Mouse (Mus musculus) gastrocnemius, adult 2 months (tissue): ENCODE data around the gene Map3k15. TPM values are rescaled to one million over a fixed set of nuclear protein-coding genes. Genes with fewer than 3 reads are reported as not detected.

Experiments used
- DNase-seq: peaks from one replicate; pipeline ENCODE4 v3.0.0; 2022
- H3K27ac ChIP-seq: fragments of 200-600 bp; 2 replicates; pipeline ENCODE4 v1.8.1; 2022; ENCODE audit warnings: mild to moderate bottlenecking
- H3K4me3 ChIP-seq: fragments of 200-600 bp; 2 replicates; pipeline ENCODE4 v1.8.1; 2022; ENCODE audit warnings: mild to moderate bottlenecking, moderate library complexity
- CTCF ChIP-seq: fragments of 200-600 bp; IDR thresholded peaks from 2 replicates; pipeline ENCODE4 v1.8.1; 2022; ENCODE audit warnings: antibody characterized with exemption, mild to moderate bottlenecking, moderate library complexity
- intact Hi-C: fragments of 180-260 bp; cut with DNase I; formaldehyde crosslinking; loops from one replicate; pipeline ENCODE4 v1.15.1; 2025
- total RNA-seq, 2 experiments: library from RNA; stranded (reverse); gene quantifications; 2 replicates each; pipeline ENCODE4 v1.2.3; 2021

Map3k15 gene
- total RNA-seq, 2 experiments from 2014 or later = 0.25 to 0.26 TPM

DNA sequence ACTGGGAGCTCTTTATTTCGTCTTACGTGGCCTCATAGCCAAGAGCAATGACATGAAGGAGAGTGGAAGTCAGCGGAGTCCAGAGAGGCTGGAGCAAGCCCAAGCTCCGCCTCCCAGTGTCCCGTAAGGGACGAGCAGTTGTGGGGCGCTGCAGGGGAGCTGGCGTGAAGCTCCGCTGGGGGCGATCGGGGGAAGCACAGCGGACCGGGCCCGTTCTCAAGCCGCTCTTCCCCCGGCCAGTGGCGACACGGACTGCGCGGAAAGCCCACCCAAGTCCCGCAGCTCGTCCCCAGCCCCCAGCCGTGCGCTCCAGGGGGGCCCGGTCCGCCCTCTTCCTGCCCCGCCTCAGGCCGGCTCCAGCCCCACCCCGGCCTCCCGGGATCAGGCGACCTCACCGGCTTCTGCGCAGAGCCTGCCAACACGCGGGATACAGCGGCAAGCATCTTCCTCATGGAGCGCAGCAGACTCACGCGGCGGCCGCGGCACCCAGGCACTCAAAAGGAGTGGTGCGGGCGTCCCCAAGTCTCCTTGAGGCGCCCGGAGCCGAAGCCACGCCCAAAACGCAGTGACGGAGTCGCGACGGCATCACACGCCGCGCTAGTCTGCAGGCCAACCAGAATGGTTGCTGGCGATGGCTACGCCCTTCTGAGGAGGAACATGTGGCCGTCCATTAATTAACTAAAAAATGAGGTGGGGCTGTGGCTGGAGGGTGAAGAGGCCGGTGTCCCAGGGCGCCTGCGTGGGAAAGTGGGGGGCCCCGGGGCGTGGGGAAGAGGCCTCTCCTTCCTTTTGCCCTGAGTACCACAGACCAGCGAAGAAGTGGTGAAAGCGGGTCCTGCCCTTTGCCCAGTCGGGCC is 149.9 kb downstream of the Map3k15 start, which contains the start of gene Pdha1:
Gene Pdha1, minus strand, starts transcription at position 553 of the 857 bp plus-strand sequence.
- peak; percentile 93 for DNase-seq
- Histone ChIP-seq H3K4me3 (peak within 1 kb of the TSS; percentile 84), H3K27ac (peak within 1 kb of the TSS; percentile 99)
- intact Hi-C loops = no loop called here
- no peak for TF ChIP-seq CTCF

DNA sequence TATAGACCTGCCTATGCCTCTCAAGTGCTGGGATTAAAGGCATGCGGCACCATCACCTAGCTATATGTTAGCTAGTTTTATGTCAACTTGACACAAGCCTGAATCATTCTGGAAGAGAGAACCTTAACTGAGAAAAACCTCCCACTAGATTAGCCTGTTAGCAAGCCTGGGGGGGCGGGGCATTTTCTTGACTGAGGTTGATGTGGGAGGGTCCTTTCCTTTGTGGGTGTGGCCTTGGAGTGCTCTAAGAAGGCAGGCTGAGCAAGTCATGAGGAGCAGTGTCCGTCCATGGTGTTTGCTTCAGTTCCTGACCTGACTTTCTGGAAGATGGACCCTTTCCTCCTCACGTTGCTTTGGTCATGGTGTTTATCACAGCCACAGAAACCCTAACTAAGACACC is 158.6 kb downstream of the Map3k15 start:
- no peak for DNase-seq
- intact Hi-C loops = no loop called here
- no peak for TF ChIP-seq CTCF

DNA sequence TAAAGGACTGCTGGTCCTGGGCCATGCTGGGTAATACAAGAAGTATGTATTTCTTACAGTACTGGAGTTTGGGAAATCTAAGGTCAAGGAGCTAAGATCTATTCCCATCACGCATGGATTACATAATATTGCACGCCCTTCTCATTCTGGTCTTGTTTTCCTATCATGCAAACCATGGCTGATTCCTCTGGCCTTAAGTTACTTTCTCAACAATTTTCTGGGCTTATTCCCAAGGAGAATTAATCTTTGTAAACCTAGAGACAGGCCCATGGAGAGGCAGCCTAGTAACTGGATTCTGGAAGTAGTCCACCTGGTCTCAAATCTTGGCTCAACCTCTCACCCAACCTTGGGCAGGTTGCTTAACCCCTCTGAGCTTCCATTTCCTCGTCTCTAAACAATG is 159.2 kb downstream of the Map3k15 start:
- DNase-seq = no peak
- Histone ChIP-seq H3K27ac (no peak overlapping the region), H3K4me3 (no peak overlapping the region)
- TF ChIP-seq CTCF = no peak
- intact Hi-C loops = no loop called here

More for the DNA sequence above, 158.6 kb downstream of the Map3k15 start:
- no peak overlapping the region for H3K4me3 ChIP-seq
- no peak overlapping the region for H3K27ac ChIP-seq

DNA sequence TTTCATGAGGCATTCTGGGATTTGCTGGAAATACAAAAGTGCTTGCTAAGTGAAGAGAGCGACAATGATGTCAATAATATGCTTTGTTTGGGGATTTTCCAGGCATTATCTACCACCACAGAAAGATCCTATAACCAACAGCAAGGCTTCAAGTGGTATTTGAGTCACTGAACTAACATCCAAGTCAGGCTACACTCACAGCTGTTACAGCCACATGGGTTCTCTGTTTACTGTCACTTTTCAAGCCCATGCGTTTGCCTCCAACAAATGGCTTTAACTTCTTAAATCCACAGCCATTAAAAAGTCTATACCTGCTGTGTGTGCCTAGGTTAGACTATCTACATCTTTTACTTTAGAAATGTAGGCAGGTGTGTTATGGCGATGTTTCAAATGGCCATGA is 160.6 kb downstream of the Map3k15 start:
- no peak overlapping the region for H3K27ac ChIP-seq
- no peak for TF ChIP-seq CTCF
- intact Hi-C loops = no loop called here
- no peak for DNase-seq
- H3K4me3 ChIP-seq = no peak overlapping the region

DNA sequence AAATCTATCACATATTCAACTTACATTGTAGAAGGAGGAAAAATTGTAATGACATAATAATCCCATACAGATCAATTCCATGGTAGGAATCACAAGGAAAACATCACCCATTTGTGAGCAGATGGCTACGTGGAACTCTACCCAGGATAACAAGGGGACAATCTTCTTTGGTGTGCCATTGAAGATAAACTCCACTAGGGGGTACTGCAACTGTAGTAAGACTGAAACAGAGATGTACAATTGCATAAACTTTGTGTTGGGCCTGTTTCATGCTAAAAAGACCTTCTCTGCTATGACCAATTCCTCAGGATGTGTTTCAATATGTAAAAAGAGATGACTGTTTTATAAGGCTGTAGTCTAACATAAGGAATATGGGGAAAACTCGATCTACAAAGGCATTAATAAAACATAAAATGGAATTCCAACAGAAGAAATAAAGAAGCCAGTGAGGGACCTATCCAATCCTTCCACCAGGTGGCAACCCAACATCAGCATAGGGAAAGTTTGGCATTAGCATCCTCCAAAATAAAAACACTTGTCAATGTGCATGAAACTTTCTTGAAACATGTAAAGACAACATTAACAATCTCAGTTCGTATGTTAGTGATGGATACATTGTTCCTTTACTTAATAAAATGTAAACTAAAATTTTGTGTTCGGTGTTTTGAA is 165.0 kb downstream of the Map3k15 start:
- DNase-seq = no peak
- TF ChIP-seq CTCF = peak; percentile 61
- Histone ChIP-seq H3K27ac (no peak overlapping the region), H3K4me3 (no peak overlapping the region)
- intact Hi-C loops = no loop called here

DNA sequence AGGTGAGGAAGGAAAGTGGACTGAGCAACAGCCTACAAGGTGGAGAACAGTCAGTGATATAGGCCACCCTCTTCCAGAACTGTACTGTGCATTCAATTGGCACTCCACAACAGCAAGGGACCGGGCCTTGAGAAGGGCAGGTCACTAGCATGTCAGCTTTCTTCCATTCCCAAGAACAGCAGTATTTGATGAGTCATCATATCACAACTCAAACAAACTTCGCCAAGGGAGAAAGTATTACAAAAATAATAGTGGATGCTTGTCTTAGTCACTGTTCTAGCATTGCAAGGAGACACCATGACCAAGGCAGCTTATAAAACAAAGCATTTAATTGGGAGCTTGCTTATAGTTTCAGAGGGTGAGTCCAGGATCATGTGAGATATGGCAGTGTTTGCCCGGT is 176.0 kb downstream of the Map3k15 start:
- no peak overlapping the region for H3K27ac ChIP-seq
- no peak for TF ChIP-seq CTCF
- intact Hi-C loops = no loop called here
- H3K4me3 ChIP-seq = no peak overlapping the region
- no peak for DNase-seq

DNA sequence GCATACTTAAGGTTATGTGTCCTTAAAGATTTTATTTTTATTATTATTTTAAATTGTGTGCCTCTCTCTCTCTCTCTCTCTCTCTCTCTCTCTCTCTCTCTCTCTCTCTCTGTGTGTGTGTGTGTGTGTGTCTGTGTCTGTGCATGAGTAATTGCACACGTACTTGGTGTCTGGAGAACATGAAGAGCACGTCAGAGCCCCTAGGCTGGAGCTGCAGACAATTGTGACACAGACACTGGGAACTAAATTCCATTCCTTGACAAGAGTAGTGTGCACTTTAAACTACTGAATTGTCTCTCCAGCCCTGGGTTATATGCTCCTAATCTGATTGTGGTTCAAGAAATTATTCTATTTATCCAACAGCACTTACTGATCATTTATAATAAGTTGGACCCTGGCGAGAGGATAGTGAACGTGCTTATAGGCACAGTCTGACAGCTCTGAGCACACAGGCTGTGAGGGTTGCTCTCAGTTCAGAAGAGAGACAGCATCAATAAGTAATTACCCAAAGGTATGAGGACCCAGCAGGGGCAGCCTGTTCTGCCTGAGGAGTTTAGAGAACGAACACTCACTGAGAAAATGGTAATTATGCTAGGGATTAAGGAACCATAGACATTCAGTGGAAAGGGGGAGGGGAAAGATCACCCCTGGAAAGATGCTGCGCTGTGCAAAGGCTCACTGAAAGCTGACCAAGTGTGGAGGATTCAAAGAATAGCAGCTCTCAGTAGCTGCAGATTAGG is 178.2 kb downstream of the Map3k15 start:
- no peak for TF ChIP-seq CTCF
- Histone ChIP-seq H3K4me3 (no peak overlapping the region), H3K27ac (no peak overlapping the region)
- intact Hi-C loops = no loop called here
- no peak for DNase-seq

DNA sequence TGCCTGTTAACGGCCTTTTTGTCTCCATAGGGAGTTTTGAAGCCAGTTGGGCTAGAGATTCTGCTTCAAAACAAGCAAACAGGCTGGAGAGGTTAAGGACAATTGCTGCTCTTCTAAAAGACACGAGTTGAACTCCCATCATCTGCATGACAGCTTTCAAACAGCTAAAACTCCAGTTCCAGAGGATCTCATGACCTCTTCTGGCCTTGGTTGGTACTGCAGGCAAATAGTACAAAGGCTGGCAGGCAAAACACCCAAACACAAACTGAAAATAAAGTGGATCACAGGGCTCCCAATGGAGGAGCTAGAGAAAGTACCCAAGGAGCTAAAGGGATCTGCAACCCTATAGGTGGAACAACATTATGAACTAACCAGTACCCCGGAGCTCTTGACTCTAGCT is 181.9 kb downstream of the Map3k15 start:
- H3K27ac ChIP-seq = no peak overlapping the region
- peak; percentile 45 for DNase-seq
- peak; percentile 71 for TF ChIP-seq CTCF
- H3K4me3 ChIP-seq = no peak overlapping the region
- intact Hi-C loops = loop anchor here (5.0 to 10.0 kb wide), 2 partner anchors 183 to 865 kb away; partner anchors contain the start of gene Map3k15

Other genes starting within 250 kb of the Map3k15 start
- 100 to 1,000 TPM; 567 to 646 TPM for gene Pdha1, start 150.0 kb downstream of the Map3k15 start, total RNA-seq